Mouse (Mus musculus) activated CD4-positive, CD25-positive, alpha-beta regulatory T cell, adult 4 months (primary cell): ENCODE measurements around the gene Nod1. TPM values are rescaled to one million over a fixed set of nuclear protein-coding genes. Genes with fewer than 3 reads are reported as not detected.
A peak's percentile ranks its signal among the peaks of the same experiment; 100 is the strongest.
"Not testable (repeated sequence)": the region's sequence is repeated elsewhere in the genome, so short reads cannot be mapped to it uniquely, and the experiment has no call there.

Experiments
- ATAC-seq: one replicate; pipeline ENCODE4 v1.8.0; 2017
- polyA plus RNA-seq, 2 experiments: library from polyadenylated mRNA; unstranded; fragments of 100-300 nt; shearing (Covaris generic); gene quantifications; one replicate each; pipeline ENCODE4 v1.2.1; 2017

Nod1 gene
- polyA plus RNA-seq, 2 experiments from 2014 or later, result 9.7 to 12.7 TPM

GRCm38 (mm10) chr6:54975616-54976015 is 3.2 kb upstream of the Nod1 start:
- no peak for ATAC-seq

GRCm38 (mm10) chr6:54974501-54974900 is 2.1 kb upstream of the Nod1 start:
- ATAC-seq, result no peak

GRCm38 (mm10) chr6:54972929-54973211 is 458 bp upstream of the Nod1 start:
- peak; percentile 72 for ATAC-seq

- ATAC-seq, result no peak
These were observed 691 bp downstream of the Nod1 start for GRCm38 (mm10) chr6:54971731-54972110.

- ATAC-seq, result no peak
These were observed 1.9 kb downstream of the Nod1 start for GRCm38 (mm10) chr6:54970506-54970905.

GRCm38 (mm10) chr6:54969801-54970200 is 2.6 kb downstream of the Nod1 start:
- no peak for ATAC-seq

- ATAC-seq, result no peak
These were observed 4.8 kb downstream of the Nod1 start for GRCm38 (mm10) chr6:54967591-54967990.

GRCm38 (mm10) chr6:54965234-54965633 is 7.2 kb downstream of the Nod1 start:
- ATAC-seq, result peak; percentile 78

- ATAC-seq, result peak; percentile 71
These were observed 7.7 kb downstream of the Nod1 start for GRCm38 (mm10) chr6:54964755-54965154.

GRCm38 (mm10) chr6:54963599-54963998 is 8.8 kb downstream of the Nod1 start:
- ATAC-seq, result no peak

- ATAC-seq, result no peak
These were observed 14.8 kb downstream of the Nod1 start for GRCm38 (mm10) chr6:54957655-54958054.

- peak; percentile 49 for ATAC-seq
These were observed 16.0 kb downstream of the Nod1 start for GRCm38 (mm10) chr6:54956425-54956824.

- ATAC-seq, result peak; percentile 57
These were observed 16.5 kb downstream of the Nod1 start for GRCm38 (mm10) chr6:54955949-54956348.

- no peak for ATAC-seq
These were observed 17.6 kb downstream of the Nod1 start for GRCm38 (mm10) chr6:54954659-54955414.

GRCm38 (mm10) chr6:54953399-54953798 is 19.0 kb downstream of the Nod1 start:
- not testable (repeated sequence) for ATAC-seq

GRCm38 (mm10) chr6:54952542-54952941 is 19.9 kb downstream of the Nod1 start:
- ATAC-seq, result no peak

- ATAC-seq, result no peak
These were observed 23.7 kb downstream of the Nod1 start for GRCm38 (mm10) chr6:54948682-54949081.

- ATAC-seq, result no peak
These were observed 26.0 kb downstream of the Nod1 start for GRCm38 (mm10) chr6:54946241-54946953.

- no peak for ATAC-seq
These were observed 27.9 kb downstream of the Nod1 start for GRCm38 (mm10) chr6:54944551-54944950.

GRCm38 (mm10) chr6:54943753-54944152 is 28.7 kb downstream of the Nod1 start:
- no peak for ATAC-seq

- no peak for ATAC-seq
These were observed 29.1 kb downstream of the Nod1 start for GRCm38 (mm10) chr6:54943292-54943691.

GRCm38 (mm10) chr6:54941149-54941548 is 31.3 kb downstream of the Nod1 start:
- ATAC-seq, result no peak

GRCm38 (mm10) chr6:54940126-54940525 is 32.3 kb downstream of the Nod1 start:
- ATAC-seq, result no peak

- ATAC-seq, result no peak
These were observed 32.8 kb downstream of the Nod1 start for GRCm38 (mm10) chr6:54939631-54940030.
